21 mouse cellular contexts compared by ENCODE assay signal in genomic region chr9:118109697-118110359, GRCm38 (mm10). TPM values are rescaled to one million over a fixed set of nuclear protein-coding genes. Genes with fewer than 3 reads are reported as not detected.
DNase-seq lines count a peak whose midpoint lies in the region; ATAC-seq lines count a peak whose summit lies in the region.
"Had no signal": no experiment of that assay in that cellular context is flagged by ENCODE, and none has a peak within 500 bp of the region (broad histone marks: within the 10 kb centered on the region; RNA-seq: fewer than 3 reads in every experiment).

No protein-coding gene starts in this region.

- ATAC-seq in CD4-positive, CD25-positive, alpha-beta regulatory T cell, adult 4 months: peak; percentile 64
- peak; percentile 56 for ATAC-seq in inflammation-experienced regulatory T-cells, adult 6 months
- ATAC-seq: forebrain, postnatal 0 days; hindbrain, embryonic 16.5 days; intestine, embryonic 16.5 days; midbrain, embryonic 16.5 days had no signal

- DNase-seq in thymus, adult 18-20 months: peak; percentile 1 to 7
- no peak for DNase-seq in thymus, postnatal 4 days
- peak; percentile 18 for DNase-seq in thymus, postnatal 25 days
- no peak for DNase-seq in embryo, embryonic 10 days (ENCODE audit: low spot score)
- no peak for DNase-seq in cerebellum, adult 9-11 months
- DNase-seq in c-Kit-positive CD71-positive TER-119-positive erythroid progenitor cells, embryonic 14.5 days (ENCODE audit: low spot score): no peak
- DNase-seq: cerebellum, adult 2 months; cerebellum, postnatal 25 days; forebrain, postnatal 0 days; gastrocnemius, postnatal 10 days; heart, postnatal 14 days; kidney, adult 8-10 months; liver; lung, embryonic 14.5 days; lung, postnatal 14 days; right cerebral cortex, postnatal 4 days had no signal

RNA-seq across cellular contexts. Expression of gene Cmc1, which starts 40.1 kb away (rescaled TPM):
- polyA plus RNA-seq in CD4-positive, CD25-positive, alpha-beta regulatory T cell, adult 4 months (2017; shearing (Covaris generic)): 10 to 100 TPM; 81.0 to 83.6 TPM
- polyA plus RNA-seq in inflammation-experienced regulatory T-cells, adult 6 months (2017; shearing (Covaris generic)): 100 to 1,000 TPM in 2 of 3 experiments, 10 to 100 TPM in 1; 93.2 to 110 (median 107) TPM

Comparison
In these comparisons a context has a peak if more than half of its experiments do, and no peak if none do; other contexts are left out.
1. DNase-seq: peak in thymus, adult 18-20 months (2 of 2) and thymus, postnatal 25 days (single experiment); none in thymus, postnatal 4 days (single experiment), embryo, embryonic 10 days (single experiment), cerebellum, adult 9-11 months (single experiment) and c-Kit-positive CD71-positive TER-119-positive erythroid progenitor cells, embryonic 14.5 days (single experiment).